Mouse (Mus musculus) embryo, embryonic 9.5 days (tissue): ENCODE results near the gene Rec8.

Experiments
- DNase-seq: peaks from one replicate; pipeline ENCODE4 v3.0.0-alpha.2; 2017; ENCODE audit errors: extremely low spot score

Gene Rec8

DNA sequence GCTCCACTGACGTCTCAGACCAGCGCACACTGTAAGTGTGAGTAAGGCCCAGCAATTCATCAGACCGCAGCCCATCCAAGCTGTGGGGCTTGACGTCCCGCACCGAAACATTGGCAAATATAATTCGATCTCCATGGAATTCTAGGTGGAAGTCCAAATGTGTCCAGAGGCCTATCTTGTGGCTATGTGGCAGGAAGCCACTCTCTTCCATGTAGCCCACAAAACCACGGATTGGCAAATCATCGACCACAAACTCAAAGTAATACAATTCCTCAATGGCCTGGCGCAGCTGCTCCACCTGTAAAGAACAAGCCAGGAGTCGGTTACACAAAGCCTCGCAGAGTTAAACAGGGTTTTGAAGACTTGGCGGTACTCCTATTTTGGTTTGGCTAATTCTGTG lies 23.5 kb downstream of the Rec8 start:
- no peak for DNase-seq

DNA sequence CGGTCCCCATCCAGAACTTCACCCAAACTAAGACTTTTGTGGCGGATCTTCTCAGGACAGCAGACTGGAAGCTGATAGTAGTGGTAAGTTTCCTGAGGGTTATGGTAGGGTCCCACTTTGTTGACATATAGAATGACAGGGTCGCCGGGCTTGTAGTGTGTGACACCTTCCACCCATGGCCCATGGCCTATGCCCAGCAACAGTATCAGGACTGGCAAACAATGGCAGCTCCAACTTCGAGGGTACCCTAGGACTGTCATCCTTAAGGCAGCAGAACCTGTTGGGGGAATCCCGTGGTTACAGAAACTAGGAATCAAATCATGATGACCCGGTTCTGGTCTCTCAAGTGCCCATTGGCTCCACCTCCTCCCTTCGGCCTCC lies 24.8 kb downstream of the Rec8 start:
- DNase-seq = no peak

DNA sequence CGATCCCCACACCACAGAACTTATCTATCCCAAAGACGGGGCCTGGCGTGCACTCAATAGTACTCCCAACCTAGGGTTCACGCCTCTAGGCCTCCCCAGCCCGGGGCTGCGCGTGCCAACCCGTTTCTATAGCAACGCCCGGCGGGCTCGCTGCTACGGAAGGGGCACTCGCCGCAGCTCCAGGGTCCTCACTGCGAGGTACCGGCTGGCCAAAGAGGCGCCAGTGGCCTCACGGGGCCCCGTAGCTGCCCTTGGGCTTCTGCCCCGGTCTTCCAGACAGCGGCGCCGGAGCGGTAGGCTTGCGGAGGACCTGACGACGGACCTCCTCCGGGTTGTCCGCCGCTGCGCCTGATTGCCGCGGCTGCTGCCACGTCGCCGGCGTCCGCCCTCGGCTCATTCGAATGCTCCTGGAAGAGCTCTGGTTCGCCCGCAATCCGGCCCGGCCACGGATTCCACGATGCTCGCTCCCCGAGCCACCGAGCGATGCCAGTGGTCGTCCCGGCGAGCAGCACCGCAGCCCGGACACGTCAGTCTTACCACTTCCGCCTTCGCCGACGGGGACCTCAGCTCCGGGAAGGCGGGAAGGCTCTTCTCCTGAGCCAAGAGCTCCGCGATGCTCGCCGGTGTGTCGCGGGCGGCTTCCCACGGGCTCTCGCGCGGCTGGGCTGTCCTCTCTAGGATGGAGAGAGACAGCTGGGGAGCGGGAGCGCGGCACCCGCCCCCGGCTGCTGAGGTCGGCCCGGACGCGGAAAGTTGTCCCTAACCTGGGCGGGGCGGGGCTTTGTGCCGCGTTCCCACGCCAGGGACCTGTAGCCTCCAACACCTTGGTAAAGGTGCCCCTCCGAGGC lies 25.4 kb downstream of the Rec8 start, which contains the start of gene Tm9sf1:
Gene Tm9sf1 (minus strand): TSS at position 747 of the 848 bp plus-strand sequence.
- peak; percentile 92 for DNase-seq

- DNase-seq = peak; percentile 24
Observed at GRCm38 (mm10) chr14:55644261-55644888, 26.5 kb downstream of the Rec8 start.

DNA sequence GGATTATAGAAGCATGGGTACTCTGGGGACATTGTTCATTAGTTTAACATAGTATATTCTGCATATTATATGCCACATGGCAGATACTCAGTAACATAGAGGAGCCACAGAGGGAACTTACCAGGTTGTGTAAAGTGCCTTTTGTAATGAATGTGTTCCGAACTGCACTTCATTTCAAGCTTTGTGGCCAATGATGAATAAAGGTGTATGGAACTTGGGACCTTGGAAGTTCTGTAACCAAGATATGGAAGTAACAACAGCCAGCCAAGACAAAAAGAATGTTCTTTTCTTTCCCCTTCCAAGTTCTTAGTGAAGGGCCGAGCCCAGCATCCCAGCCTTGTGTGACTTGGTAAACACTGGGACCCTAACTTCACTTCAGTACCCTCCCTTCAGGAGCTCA lies 32.0 kb downstream of the Rec8 start, which contains the start of gene Tssk4:
Gene Tssk4 (plus strand): TSS at position 301 of the 400 bp plus-strand sequence.
- DNase-seq = no peak

DNA sequence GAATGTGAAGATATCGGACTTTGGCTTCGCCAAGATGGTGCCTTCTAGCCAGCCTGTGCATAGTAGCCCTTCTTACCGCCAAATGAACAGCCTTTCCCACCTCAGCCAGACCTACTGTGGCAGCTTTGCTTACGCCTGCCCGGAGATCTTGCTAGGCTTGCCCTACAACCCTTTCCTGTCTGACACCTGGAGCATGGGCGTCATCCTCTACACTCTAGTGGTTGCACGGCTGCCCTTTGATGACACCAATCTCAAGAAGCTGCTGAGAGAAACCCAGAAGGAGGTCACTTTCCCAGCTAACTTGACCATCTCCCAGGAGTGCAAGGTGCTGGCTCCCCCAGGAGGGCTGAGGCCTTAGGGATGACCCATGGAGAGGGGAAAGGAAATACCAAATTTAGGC lies 33.7 kb downstream of the Rec8 start:
- no peak for DNase-seq

DNA sequence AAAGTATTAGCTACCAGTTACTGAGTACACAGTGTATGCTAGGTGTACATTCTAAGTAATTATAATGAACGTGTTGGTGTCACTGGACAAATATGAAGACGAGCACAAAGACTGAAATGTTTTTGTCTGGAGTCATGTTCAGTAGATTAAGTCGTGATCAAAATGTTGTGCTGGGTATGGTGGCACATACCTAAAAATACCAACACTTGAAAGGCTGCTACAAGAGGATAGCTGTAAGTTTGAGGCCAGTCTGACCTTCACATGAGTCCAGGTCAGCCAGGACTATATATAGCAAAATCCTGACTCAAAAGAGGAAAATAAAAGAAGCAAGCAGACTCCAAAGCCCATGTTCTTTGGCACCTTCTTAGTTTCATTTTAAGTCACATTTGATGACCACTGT lies 39.1 kb downstream of the Rec8 start:
- no peak for DNase-seq

DNA sequence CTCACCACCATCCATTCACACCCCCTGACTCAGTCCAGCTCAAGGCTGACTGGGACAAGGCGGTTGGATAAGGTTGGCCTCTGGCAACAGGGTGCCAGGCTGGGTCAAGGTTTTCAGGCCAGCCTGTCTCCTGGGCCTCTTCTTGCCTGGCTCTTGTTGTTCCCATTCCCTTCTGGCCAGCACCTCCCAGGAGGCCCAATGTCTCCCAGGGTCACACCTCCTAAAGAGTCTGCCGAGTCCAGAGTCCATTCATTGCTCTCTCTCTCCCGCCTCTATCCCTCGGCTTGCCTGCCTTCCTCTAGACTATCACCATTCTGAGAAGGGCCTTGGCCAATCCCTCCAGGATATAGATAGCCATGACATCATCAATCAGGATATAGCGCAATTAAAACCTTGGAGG lies 40.2 kb downstream of the Rec8 start:
- DNase-seq = no peak

DNA sequence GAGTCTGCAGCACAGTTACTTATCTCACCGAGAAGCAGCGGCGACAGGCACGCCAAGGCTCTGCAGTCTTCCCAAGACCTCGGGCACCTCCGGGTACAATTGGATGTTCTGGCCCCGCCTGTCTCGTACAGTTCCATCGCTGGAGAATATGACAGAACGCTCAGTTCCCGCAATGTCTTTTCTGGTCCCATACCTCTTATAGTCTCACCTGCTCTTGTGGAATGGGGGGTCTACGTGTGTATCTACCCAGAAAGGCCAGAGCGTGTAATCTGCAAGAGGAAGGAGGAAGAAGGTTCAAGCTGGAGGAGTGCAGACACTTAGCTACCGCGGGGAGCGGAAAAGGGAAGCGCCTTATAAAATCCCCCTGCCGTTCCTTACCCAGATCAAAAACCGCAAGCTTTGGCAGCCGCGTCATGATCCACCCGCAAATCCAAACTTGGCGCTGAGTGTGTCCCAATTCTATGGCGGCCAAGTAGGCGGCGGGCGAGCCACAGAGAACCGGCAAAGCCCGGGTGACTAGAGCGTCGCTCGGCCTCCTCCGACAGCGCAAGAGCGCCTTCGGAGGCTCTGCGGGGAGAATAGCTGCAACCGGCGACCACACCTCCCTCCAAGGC lies 42.2 kb downstream of the Rec8 start, which contains the start of gene Mdp1:
Gene Mdp1 (minus strand): TSS at position 549 of the 614 bp plus-strand sequence.
- DNase-seq = peak; percentile 82

GRCm38 (mm10) chr14:55660636-55661035 lies 42.8 kb downstream of the Rec8 start:
- DNase-seq = no peak

- DNase-seq = no peak
Observed at GRCm38 (mm10) chr14:55671486-55671832, 53.6 kb downstream of the Rec8 start.

- DNase-seq = peak; percentile 94
Observed at GRCm38 (mm10) chr14:55671833-55672740, 54.2 kb downstream of the Rec8 start, which contains the start of the genes Gmpr2 and Nedd8. Gene Gmpr2 (plus strand): TSS chr14:55671941. Gene Nedd8 (minus strand): TSS chr14:55672124.

DNA sequence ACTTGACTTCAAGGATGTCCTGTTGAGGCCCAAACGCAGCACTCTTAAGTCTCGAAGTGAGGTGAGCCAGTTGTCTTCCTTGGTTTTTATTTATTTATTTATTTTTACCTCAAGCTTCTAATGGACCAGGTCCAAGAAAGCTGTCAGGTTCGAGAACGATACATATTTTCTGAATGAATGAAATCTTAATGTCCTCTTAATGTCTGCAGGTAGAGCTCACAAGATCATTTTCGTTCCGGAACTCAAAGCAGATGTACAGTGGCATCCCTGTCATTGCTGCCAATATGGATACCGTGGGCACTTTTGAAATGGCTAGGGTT lies 54.9 kb downstream of the Rec8 start:
- no peak for DNase-seq
